Mouse (Mus musculus): Measurements from ENCODE around the gene Hip1.
A peak's percentile ranks its signal among the peaks of the same experiment; 100 is the strongest.

GRCm38 (mm10) chr5:135550910-135551309 lies 6.0 kb upstream of the Hip1 start:
- TF ChIP-seq CTCF (IDR thresholded peaks at IDR 0.05; ENCODE audit: low read depth) (peak; percentile 68), EP300 (optimal IDR thresholded peaks at IDR 0.05) (no peak)

Data from stomach, postnatal 0 days (tissue).